Mouse (Mus musculus) ES-E14 (cell line): ENCODE data around the gene Slc39a11.

Experiments
- CHD2 ChIP-seq: IDR thresholded peaks from 2 replicates; pipeline ENCODE4 v1.6.1; 2014; ENCODE audit warnings: mild to moderate bottlenecking, low read depth, low read length, inconsistent platforms
- MAFK ChIP-seq: IDR thresholded peaks from 2 replicates; pipeline ENCODE4 v1.6.1; 2014; ENCODE audit warnings: mild to moderate bottlenecking, low read depth, low read length, inconsistent platforms; ENCODE audit not compliant: insufficient read depth
- ZC3H11A ChIP-seq: IDR thresholded peaks from 2 replicates; pipeline ENCODE4 v1.6.1; 2012; ENCODE audit warnings: low read depth, mild to moderate bottlenecking, inconsistent platforms, low read length, borderline replicate concordance
- ZNF384 ChIP-seq: IDR thresholded peaks from 2 replicates; pipeline ENCODE4 v1.6.1; 2012; ENCODE audit warnings: low read depth, low read length, inconsistent platforms

GRCm38 (mm10) chr11:113266706-113267105, 383.2 kb downstream of the Slc39a11 start:
- TF ChIP-seq MAFK (no peak), ZNF384 (no peak), ZC3H11A (no peak), CHD2 (no peak)
